Mouse (Mus musculus): ENCODE data around the gene Arrb1. TPM values are rescaled to one million over a fixed set of nuclear protein-coding genes. Genes with fewer than 3 reads are reported as not detected.
"Not testable (repeated sequence)": the region's sequence is repeated elsewhere in the genome, so short reads cannot be mapped to it uniquely, and the experiment has no call there.

Arrb1 gene
- 17.4 and 19.8 TPM in 2 replicates for polyA plus RNA-seq (2015; fragmentation: Nextera tagmentation; extraction: Ambion mirVana)

- H3K4me3 ChIP-seq (ENCODE audit: low read length) = peak within 1 kb of the TSS; percentile 65
- H3K27ac ChIP-seq (ENCODE audit: low read depth, low read length) = peak within 1 kb of the TSS; percentile 92
- peaks cover 45% of the 10 kb centered on the region for H3K4me1 ChIP-seq (ENCODE audit: control insufficient read depth, insufficient read depth, low read depth, low read length)
- no peaks in the 10 kb centered on the region for H3K27me3 ChIP-seq (replicated peaks; ENCODE audit: control insufficient read depth, insufficient read depth, low read length)
- peak; percentile 81 for ATAC-seq
- peak within 1 kb of the TSS; percentile 88 for H3K9ac ChIP-seq (ENCODE audit: low read depth, low read length)
- H3K9me3 ChIP-seq (ENCODE audit: control insufficient read depth, low read length) = no peaks in the 10 kb centered on the region
- H3K4me2 ChIP-seq (ENCODE audit: low read length) = peak within 1 kb of the TSS; percentile 81
- no peaks in the 10 kb centered on the region for H3K36me3 ChIP-seq (ENCODE audit: control insufficient read depth, insufficient read depth, low read length)
- WGBS = under 1% methylated on average over 65 of the region's 68 CpGs
These were observed at the start of gene Arrb1 for GRCm38 (mm10) chr7:99534901-99535735. Gene Arrb1 (plus strand): TSS chr7:99535466.

- Histone ChIP-seq H3K9ac (ENCODE audit: low read depth, low read length) (no peak overlapping the region), H3K27ac (ENCODE audit: low read depth, low read length) (no peak overlapping the region), H3K4me2 (ENCODE audit: low read length) (no peak overlapping the region), H3K9me3 (ENCODE audit: control insufficient read depth, low read length) (peaks cover 6% of the 10 kb centered on the region; the same call in 1 of the 2 replicates), H3K4me3 (ENCODE audit: low read length) (no peak overlapping the region), H3K4me1 (ENCODE audit: control insufficient read depth, insufficient read depth, low read depth, low read length) (no peaks in the 10 kb centered on the region), H3K36me3 (ENCODE audit: control insufficient read depth, insufficient read depth, low read length) (no peaks in the 10 kb centered on the region), H3K27me3 (replicated peaks; ENCODE audit: control insufficient read depth, insufficient read depth, low read length) (no peaks in the 10 kb centered on the region; the same call in 1 of the 2 replicates)
- WGBS = 75% methylated on average over 5 of the region's 5 CpGs
- ATAC-seq = no peak
These were observed 45.6 kb upstream of the Arrb1 start for GRCm38 (mm10) chr7:99489708-99490107.

GRCm38 (mm10) chr7:99499128-99499527 is 36.1 kb upstream of the Arrb1 start:
- Histone ChIP-seq H3K27ac (ENCODE audit: low read depth, low read length) (no peak overlapping the region), H3K4me3 (ENCODE audit: low read length) (no peak overlapping the region), H3K4me1 (ENCODE audit: control insufficient read depth, insufficient read depth, low read depth, low read length) (no peaks in the 10 kb centered on the region), H3K36me3 (ENCODE audit: control insufficient read depth, insufficient read depth, low read length) (no peaks in the 10 kb centered on the region), H3K9ac (ENCODE audit: low read depth, low read length) (no peak overlapping the region), H3K9me3 (ENCODE audit: control insufficient read depth, low read length) (no peaks in the 10 kb centered on the region), H3K4me2 (ENCODE audit: low read length) (no peak overlapping the region), H3K27me3 (replicated peaks; ENCODE audit: control insufficient read depth, insufficient read depth, low read length) (no peaks in the 10 kb centered on the region)
- no peak for ATAC-seq
- WGBS = 28% methylated on average over 1 of the region's 1 CpGs

- ATAC-seq = peak; percentile 95
- Histone ChIP-seq H3K9me3 (ENCODE audit: control insufficient read depth, low read length) (no peaks in the 10 kb centered on the region), H3K27me3 (replicated peaks; ENCODE audit: control insufficient read depth, insufficient read depth, low read length) (no peaks in the 10 kb centered on the region), H3K36me3 (ENCODE audit: control insufficient read depth, insufficient read depth, low read length) (no peaks in the 10 kb centered on the region), H3K4me3 (ENCODE audit: low read length) (no peak overlapping the region), H3K4me2 (ENCODE audit: low read length) (no peak overlapping the region), H3K9ac (ENCODE audit: low read depth, low read length) (no peak overlapping the region), H3K4me1 (ENCODE audit: control insufficient read depth, insufficient read depth, low read depth, low read length) (no peaks in the 10 kb centered on the region), H3K27ac (ENCODE audit: low read depth, low read length) (no peak overlapping the region)
- 4% methylated on average over 8 of the region's 8 CpGs for WGBS
These were observed 35.1 kb upstream of the Arrb1 start for GRCm38 (mm10) chr7:99500201-99500600.

GRCm38 (mm10) chr7:99500655-99501054 is 34.6 kb upstream of the Arrb1 start:
- Histone ChIP-seq H3K9me3 (ENCODE audit: control insufficient read depth, low read length) (no peaks in the 10 kb centered on the region), H3K27ac (ENCODE audit: low read depth, low read length) (no peak overlapping the region), H3K4me1 (ENCODE audit: control insufficient read depth, insufficient read depth, low read depth, low read length) (no peaks in the 10 kb centered on the region), H3K4me2 (ENCODE audit: low read length) (no peak overlapping the region), H3K36me3 (ENCODE audit: control insufficient read depth, insufficient read depth, low read length) (no peaks in the 10 kb centered on the region), H3K9ac (ENCODE audit: low read depth, low read length) (no peak overlapping the region), H3K27me3 (replicated peaks; ENCODE audit: control insufficient read depth, insufficient read depth, low read length) (no peaks in the 10 kb centered on the region), H3K4me3 (ENCODE audit: low read length) (no peak overlapping the region)
- no peak for ATAC-seq
- WGBS = 39% methylated on average over 5 of the region's 5 CpGs

GRCm38 (mm10) chr7:99501148-99501547 is 34.1 kb upstream of the Arrb1 start:
- Histone ChIP-seq H3K4me3 (ENCODE audit: low read length) (no peak overlapping the region), H3K36me3 (ENCODE audit: control insufficient read depth, insufficient read depth, low read length) (no peaks in the 10 kb centered on the region), H3K4me2 (ENCODE audit: low read length) (no peak overlapping the region), H3K9ac (ENCODE audit: low read depth, low read length) (no peak overlapping the region), H3K9me3 (ENCODE audit: control insufficient read depth, low read length) (no peaks in the 10 kb centered on the region), H3K4me1 (ENCODE audit: control insufficient read depth, insufficient read depth, low read depth, low read length) (no peaks in the 10 kb centered on the region), H3K27ac (ENCODE audit: low read depth, low read length) (no peak overlapping the region), H3K27me3 (replicated peaks; ENCODE audit: control insufficient read depth, insufficient read depth, low read length) (no peaks in the 10 kb centered on the region)
- ATAC-seq = no peak
- WGBS = 40% methylated on average over 1 of the region's 1 CpGs

- no peak overlapping the region for H3K4me2 ChIP-seq (ENCODE audit: low read length)
These were observed 30.7 kb upstream of the Arrb1 start for GRCm38 (mm10) chr7:99504556-99504955.

GRCm38 (mm10) chr7:99508187-99508586 is 27.1 kb upstream of the Arrb1 start:
- H3K9me3 ChIP-seq (ENCODE audit: control insufficient read depth, low read length); ATAC-seq; H3K4me3 ChIP-seq (ENCODE audit: low read length): not testable (repeated sequence)

More at GRCm38 (mm10) chr7:99504556-99504955, 30.7 kb upstream of the Arrb1 start:
- no peaks in the 10 kb centered on the region for H3K36me3 ChIP-seq (ENCODE audit: control insufficient read depth, insufficient read depth, low read length)
- ATAC-seq = no peak
- H3K9ac ChIP-seq (ENCODE audit: low read depth, low read length) = no peak overlapping the region
- H3K4me3 ChIP-seq (ENCODE audit: low read length) = no peak overlapping the region
- no peaks in the 10 kb centered on the region for H3K27me3 ChIP-seq (replicated peaks; ENCODE audit: control insufficient read depth, insufficient read depth, low read length)
- H3K4me1 ChIP-seq (ENCODE audit: control insufficient read depth, insufficient read depth, low read depth, low read length) = no peaks in the 10 kb centered on the region
- H3K9me3 ChIP-seq (ENCODE audit: control insufficient read depth, low read length) = no peaks in the 10 kb centered on the region
- no peak overlapping the region for H3K27ac ChIP-seq (ENCODE audit: low read depth, low read length)

GRCm38 (mm10) chr7:99510087-99510501 is 25.2 kb upstream of the Arrb1 start:
- H3K27me3 ChIP-seq (replicated peaks; ENCODE audit: control insufficient read depth, insufficient read depth, low read length) = no peaks in the 10 kb centered on the region

More at GRCm38 (mm10) chr7:99508187-99508586, 27.1 kb upstream of the Arrb1 start:
- H3K27ac ChIP-seq (ENCODE audit: low read depth, low read length); H3K36me3 ChIP-seq (ENCODE audit: control insufficient read depth, insufficient read depth, low read length); H3K27me3 ChIP-seq (replicated peaks; ENCODE audit: control insufficient read depth, insufficient read depth, low read length); H3K9ac ChIP-seq (ENCODE audit: low read depth, low read length); H3K4me1 ChIP-seq (ENCODE audit: control insufficient read depth, insufficient read depth, low read depth, low read length); H3K4me2 ChIP-seq (ENCODE audit: low read length): not testable (repeated sequence)
- 32% methylated on average over 2 of the region's 2 CpGs for WGBS

More at GRCm38 (mm10) chr7:99510087-99510501, 25.2 kb upstream of the Arrb1 start:
- Histone ChIP-seq H3K36me3 (ENCODE audit: control insufficient read depth, insufficient read depth, low read length) (no peaks in the 10 kb centered on the region), H3K9ac (ENCODE audit: low read depth, low read length) (peak overlapping the region; percentile 1; the same call in 1 of the 2 replicates), H3K9me3 (ENCODE audit: control insufficient read depth, low read length) (no peaks in the 10 kb centered on the region), H3K4me3 (ENCODE audit: low read length) (no peak overlapping the region), H3K4me1 (ENCODE audit: control insufficient read depth, insufficient read depth, low read depth, low read length) (peaks cover 10% of the 10 kb centered on the region), H3K27ac (ENCODE audit: low read depth, low read length) (peak overlapping the region; percentile 66), H3K4me2 (ENCODE audit: low read length) (peak overlapping the region; percentile 40; the same call in 1 of the 2 replicates)
- WGBS = 2% methylated on average over 8 of the region's 8 CpGs
- ATAC-seq = peak; percentile 97

Measured in hindbrain, embryonic 16.5 days (tissue).